Mouse (Mus musculus) sigmoid colon, adult 10 weeks (tissue): Measurements from ENCODE around the gene Gp5. TPM values are rescaled to one million over a fixed set of nuclear protein-coding genes. Genes with fewer than 3 reads are reported as not detected.

ENCODE experiments used
- polyA plus RNA-seq: library from polyadenylated mRNA; stranded (reverse); fragments of 350-450 nt; fragmentation: Illumina TruSeq; extraction: RNeasy Lipid Tissue Mini Kit (QIAGEN cat#74804); gene quantifications from one replicate; pipeline ENCODE4 v1.2.3, GENCODE M21; 2014; ENCODE audit warnings: low read depth, low replicate concordance

Gene Gp5
- polyA plus RNA-seq = not detected

GRCm38 (mm10) chr16:30310647-30311046, at the start of gene Gp5:
Gp5 (minus strand) TSS chr16:30310779.

GRCm38 (mm10) chr16:30282844-30283495, 27.6 kb downstream of the Gp5 start, which contains the start of gene Lrrc15:
Lrrc15 (minus strand) TSS chr16:30283256.

GRCm38 (mm10) chr16:30267359-30267758, 43.2 kb downstream of the Gp5 start, which contains the start of gene Cpn2:
Cpn2 (minus strand) TSS chr16:30267499.

Other genes with a start within 250 kb of the Gp5 start
- gene Hes1, start 246.4 kb downstream of the Gp5 start, polyA plus RNA-seq = 127 TPM
- gene Cpn2, start 43.3 kb downstream of the Gp5 start, polyA plus RNA-seq = 0.41 TPM
- 0.09 TPM for gene Lrrc15, start 27.5 kb downstream of the Gp5 start, polyA plus RNA-seq
- gene Atp13a3, start 95.2 kb upstream of the Gp5 start, polyA plus RNA-seq = 281 TPM
- 2.6 TPM for gene Tmem44, start 240.1 kb upstream of the Gp5 start, polyA plus RNA-seq